Mouse (Mus musculus): Measurements from ENCODE around the gene Dtnb. TPM values are rescaled to one million over a fixed set of nuclear protein-coding genes. Genes with fewer than 3 reads are reported as not detected.

The Dtnb gene
- polyA plus RNA-seq, 1 experiment from 2014 or later = 14.2 TPM

Small RNA genes within 50 kb of the gene (microRNA-seq; reads per million reads assigned to microRNA genes)
- gene Gm26050 = not detected

Other genes with a start within 250 kb of the Dtnb start
- 5.1 and 5.2 TPM in 2 replicates for gene Kif3c, start 207.2 kb upstream of the Dtnb start, polyA plus RNA-seq (2015; fragmentation: Nextera tagmentation; extraction: Ambion mirVana)
- 15.6 and 16.3 TPM in 2 replicates for gene Asxl2, start 145.5 kb upstream of the Dtnb start, polyA plus RNA-seq (2015; fragmentation: Nextera tagmentation; extraction: Ambion mirVana)
- 55.1 and 82.6 TPM in 2 replicates for gene Dnmt3a, start 233.6 kb downstream of the Dtnb start, polyA plus RNA-seq (2015; fragmentation: Nextera tagmentation; extraction: Ambion mirVana)